Mouse (Mus musculus) limb, embryonic 14.5 days (tissue): ENCODE measurements around the gene Zfp398. TPM values are rescaled to one million over a fixed set of nuclear protein-coding genes. Genes with fewer than 3 reads are reported as not detected.

Experiments used
- ATAC-seq: fragments of 200-750 bp; cut with Nextera tagmentation; 2 replicates; pipeline ENCODE4 v1.8.0; 2017; ENCODE audit warnings: low read depth, moderate number of reproducible peaks, moderate TSS enrichment; ENCODE audit not compliant: low FRiP score
- DNase-seq: peaks from one replicate; pipeline ENCODE4 v3.0.0-alpha.2; 2015; ENCODE audit warnings: low spot score
- H3K27ac ChIP-seq: fragments of 300-500 bp; sonication (generic); replicated peaks from 2 replicates; pipeline ENCODE4 v1.5.1; 2014; ENCODE audit warnings: low read depth, mild to moderate bottlenecking, low read length, moderate library complexity, mixed read lengths
- H3K27me3 ChIP-seq: fragments of 300-500 bp; sonication (generic); 2 replicates; pipeline ENCODE4 v1.6.1; 2014; ENCODE audit warnings: low read length, mixed read lengths; ENCODE audit not compliant: control insufficient read depth, insufficient read depth
- H3K36me3 ChIP-seq: fragments of 300-500 bp; sonication (generic); 2 replicates; pipeline ENCODE4 v1.6.1; 2014; ENCODE audit warnings: mild to moderate bottlenecking, low read length, moderate library complexity, mixed read lengths; ENCODE audit not compliant: control insufficient read depth, insufficient read depth
- H3K4me1 ChIP-seq: fragments of 300-500 bp; sonication (generic); 2 replicates; pipeline ENCODE4 v1.6.1; 2014; ENCODE audit warnings: antibody characterized with exemption, low read length, mixed read lengths; ENCODE audit not compliant: control insufficient read depth, insufficient read depth
- H3K4me2 ChIP-seq: fragments of 300-500 bp; sonication (generic); replicated peaks from 2 replicates; pipeline ENCODE4 v1.6.1; 2014; ENCODE audit warnings: low read depth, mild to moderate bottlenecking, low read length, moderate library complexity; ENCODE audit not compliant: severe bottlenecking
- H3K4me3 ChIP-seq: fragments of 300-500 bp; sonication (generic); replicated peaks from 2 replicates; pipeline ENCODE4 v1.5.1; 2014; ENCODE audit warnings: low read length
- H3K9ac ChIP-seq: fragments of 300-500 bp; sonication (generic); 2 replicates; pipeline ENCODE4 v1.6.1; 2014; ENCODE audit warnings: mild to moderate bottlenecking, low read depth, low read length, moderate library complexity; ENCODE audit not compliant: severe bottlenecking
- H3K9me3 ChIP-seq: fragments of 300-500 bp; sonication (generic); 2 replicates; pipeline ENCODE4 v1.6.1; 2016; ENCODE audit warnings: low read length; ENCODE audit not compliant: control insufficient read depth
- POLR2A ChIP-seq: fragments of 200-500 bp; IDR thresholded peaks from 2 replicates; pipeline ENCODE4 v1.8.0; 2012; ENCODE audit warnings: inconsistent platforms, mild to moderate bottlenecking, moderate library complexity, borderline replicate concordance; ENCODE audit not compliant: insufficient read depth, insufficient read length; ENCODE audit errors: extremely low read depth
- WGBS: fragments of 180-500 bp; shearing (Covaris S2); extraction: QIAGEN DNeasy Blood & Tissue Kit; methylation state at CpG from one replicate; pipeline ENCODE4 v1.1.7; 2014; 5-methylcytosine and 5-hydroxymethylcytosine counted together
- polyA plus RNA-seq, 2 experiments: library from polyadenylated mRNA; depleted of rRNA in 1 of 2; stranded (reverse) in 1 of 2; unstranded in 1 of 2; fragments of >200 nt; fragmentation: Nextera tagmentation in 1 of 2; extraction: Ambion mirVana in 1 of 2; gene quantifications; 2 replicates each; pipeline versions ENCODE4 v1.2.1 to v1.2.3; 2012 to 2014

Gene Zfp398
- 11.7 and 15.5 TPM in 2 replicates for polyA plus RNA-seq (2012; rRNA removed)
- polyA plus RNA-seq (2014; fragmentation: Nextera tagmentation; extraction: Ambion mirVana), result 10.4 and 12.1 TPM in 2 replicates

DNA sequence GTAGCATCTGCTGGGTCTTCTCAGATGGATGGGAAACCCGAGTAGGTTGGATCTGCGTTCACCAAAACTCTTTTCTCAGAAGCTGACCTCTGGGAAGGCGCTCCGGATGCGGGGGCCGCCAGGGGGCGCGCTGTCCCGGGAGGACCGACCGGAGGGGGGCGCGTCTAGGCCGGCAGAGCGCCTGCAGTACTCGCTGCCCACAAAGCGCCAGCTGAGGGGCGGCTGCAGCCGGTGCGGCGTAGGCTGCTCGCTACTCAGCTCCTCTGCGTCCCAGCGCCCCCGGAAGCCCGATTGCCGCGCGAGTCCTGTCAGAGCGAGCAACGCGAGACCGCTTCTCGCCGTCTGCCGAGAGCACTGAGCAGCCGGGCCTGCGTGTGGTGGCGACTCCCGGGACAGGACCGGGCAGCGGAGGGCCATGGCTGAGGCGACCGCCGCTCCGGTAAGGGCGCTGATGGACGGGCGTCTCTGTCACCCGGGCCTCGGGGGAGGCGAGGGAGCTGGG lies at the start of gene Zfp398:
Zfp398 (plus strand) TSS at position 180 of the 502 bp plus-strand sequence.
- peak; percentile 95 for DNase-seq
- Histone ChIP-seq H3K36me3 (no peaks in the 10 kb centered on the region), H3K4me3 (peak within 1 kb of the TSS; percentile 94), H3K27me3 (no peaks in the 10 kb centered on the region), H3K9ac (peak within 1 kb of the TSS; percentile 89), H3K4me1 (peaks cover 7% of the 10 kb centered on the region; the same call in 1 of the 2 replicates), H3K4me2 (peak within 1 kb of the TSS; percentile 68), H3K9me3 (no peaks in the 10 kb centered on the region), H3K27ac (peak within 1 kb of the TSS; percentile 90)
- TF ChIP-seq POLR2A, result 0 out of 2 replicates have a peak, but pooled peaks have one; percentile 52
- under 1% methylated on average over 46 of the region's 52 CpGs for WGBS
- ATAC-seq, result peak; percentile 93

DNA sequence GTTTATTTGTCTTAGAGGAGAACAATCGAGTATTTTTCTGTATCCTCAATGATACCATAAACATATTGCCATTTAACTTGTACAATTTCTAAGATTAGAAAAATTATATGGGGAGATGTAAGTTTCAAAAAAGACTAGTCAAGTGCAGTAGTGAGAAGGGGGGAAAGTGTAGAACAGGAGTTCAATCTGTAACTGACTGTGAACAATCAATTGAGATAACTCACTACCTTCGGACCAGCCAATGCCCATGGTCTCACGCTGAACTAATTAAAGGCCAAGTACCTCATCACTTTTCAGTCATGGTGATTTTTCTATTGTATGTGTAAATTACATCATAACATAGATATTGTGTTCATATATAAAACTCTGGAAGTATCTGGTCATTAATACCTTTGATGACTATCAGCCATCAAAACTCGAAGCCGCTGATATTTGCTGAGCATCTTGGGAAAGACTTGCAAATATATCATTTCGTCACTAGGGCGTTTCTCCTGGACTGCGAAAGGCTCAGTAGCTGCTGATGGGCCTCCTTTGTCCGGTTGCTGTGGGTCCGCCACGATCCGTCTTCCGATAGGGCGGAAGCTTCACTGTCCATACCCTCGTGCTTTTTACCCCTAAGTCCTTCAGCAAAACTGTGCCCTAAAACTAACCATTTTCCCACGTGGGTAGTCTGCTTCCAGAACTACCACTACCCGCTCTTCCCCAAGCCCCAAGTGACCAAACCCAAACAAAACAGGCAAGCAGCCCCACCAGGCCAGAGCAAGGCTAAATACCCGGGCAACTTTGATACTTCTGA lies 47.3 kb upstream of the Zfp398 start:
- peak overlapping the region; percentile 94 for H3K27ac ChIP-seq
- WGBS, result under 1% methylated on average over 18 of the region's 18 CpGs
- H3K4me1 ChIP-seq, result 0 out of 2 replicates have a peak, but pooled peaks cover 5% of the 10 kb centered on the region
- DNase-seq (peak; percentile 92), ATAC-seq (peak; percentile 93)
- H3K36me3 ChIP-seq, result no peaks in the 10 kb centered on the region
- H3K27me3 ChIP-seq, result no peaks in the 10 kb centered on the region
- no peaks in the 10 kb centered on the region for H3K9me3 ChIP-seq
- TF ChIP-seq POLR2A, result peak; percentile 86; the same call in 1 of the 2 replicates
- H3K4me3 ChIP-seq, result peak overlapping the region; percentile 49
- peak overlapping the region; percentile 78 for H3K9ac ChIP-seq
- H3K4me2 ChIP-seq, result peak overlapping the region; percentile 51

GRCm38 (mm10) chr6:47788821-47789220 lies 46.6 kb upstream of the Zfp398 start:
- Histone ChIP-seq H3K36me3 (no peaks in the 10 kb centered on the region), H3K27ac (peak overlapping the region; percentile 94), H3K9ac (peak overlapping the region; percentile 78), H3K27me3 (no peaks in the 10 kb centered on the region), H3K4me2 (peak overlapping the region; percentile 51), H3K4me3 (peak overlapping the region; percentile 49), H3K9me3 (no peaks in the 10 kb centered on the region), H3K4me1 (0 out of 2 replicates have a peak, but pooled peaks cover 5% of the 10 kb centered on the region)
- DNase-seq, result no peak
- WGBS, result 35% methylated on average over 3 of the region's 3 CpGs
- no peak for TF ChIP-seq POLR2A
- no peak for ATAC-seq

GRCm38 (mm10) chr6:47790745-47791144 lies 44.7 kb upstream of the Zfp398 start:
- WGBS, result 44% methylated on average over 2 of the region's 2 CpGs
- H3K4me2 ChIP-seq, result no peak overlapping the region
- ATAC-seq (no peak), DNase-seq (no peak)
- peaks cover 13% of the 10 kb centered on the region for H3K36me3 ChIP-seq
- H3K27ac ChIP-seq, result no peak overlapping the region
- H3K4me3 ChIP-seq, result no peak overlapping the region
- no peaks in the 10 kb centered on the region for H3K27me3 ChIP-seq
- no peak for TF ChIP-seq POLR2A
- 0 out of 2 replicates have a peak, but pooled peaks cover 5% of the 10 kb centered on the region for H3K4me1 ChIP-seq
- no peak overlapping the region for H3K9ac ChIP-seq
- no peaks in the 10 kb centered on the region for H3K9me3 ChIP-seq

DNA sequence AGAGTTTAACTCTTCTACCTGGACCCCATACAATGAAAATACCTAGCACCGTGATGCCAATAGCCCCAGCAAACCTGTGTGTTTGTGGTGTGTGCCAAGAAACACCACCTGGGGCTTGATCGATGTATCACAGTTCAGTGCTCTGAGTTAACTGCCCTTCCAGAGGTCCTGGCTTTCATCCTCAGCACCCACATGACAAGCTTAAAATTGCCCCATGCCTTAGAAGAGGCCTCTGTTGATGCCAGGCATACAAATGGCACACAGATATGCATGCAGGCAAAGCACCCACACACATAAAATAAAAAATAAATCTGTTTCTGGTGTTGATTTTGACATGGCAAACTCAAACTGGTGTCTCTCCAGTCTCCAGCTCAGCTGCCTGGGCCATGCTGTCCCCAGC lies 42.9 kb upstream of the Zfp398 start:
- H3K4me2 ChIP-seq, result no peak overlapping the region
- no peak overlapping the region for H3K4me3 ChIP-seq
- no peak for TF ChIP-seq POLR2A
- H3K4me1 ChIP-seq, result 0 out of 2 replicates have a peak, but pooled peaks cover 5% of the 10 kb centered on the region
- H3K27me3 ChIP-seq, result no peaks in the 10 kb centered on the region
- WGBS, result 87% methylated on average over 2 of the region's 2 CpGs
- no peak overlapping the region for H3K27ac ChIP-seq
- no peak for DNase-seq
- no peak for ATAC-seq
- H3K9me3 ChIP-seq, result no peaks in the 10 kb centered on the region
- no peak overlapping the region for H3K9ac ChIP-seq
- peaks cover 29% of the 10 kb centered on the region for H3K36me3 ChIP-seq
